Mouse (Mus musculus) layer of hippocampus, postnatal 14 days (tissue): ENCODE results near the gene Xpo5. TPM values are rescaled to one million over a fixed set of nuclear protein-coding genes. Genes with fewer than 3 reads are reported as not detected.
A peak's percentile ranks its signal among the peaks of the same experiment; 100 is the strongest.

ENCODE experiments used
- DNase-seq, 2 experiments: peaks; one replicate each; pipeline ENCODE4 v3.0.0; 2021 to 2022; ENCODE audit warnings: low spot score in 2 of 2, mixed read lengths in 1 of 2
- total RNA-seq, 2 experiments: library from RNA; stranded (reverse); gene quantifications; 2 replicates each; pipeline ENCODE4 v1.2.3; 2021

The Xpo5 gene
- total RNA-seq, 2 experiments from 2014 or later, result 43.8 to 44.4 TPM

GRCm38 (mm10) chr17:46255147-46255546 lies 52.6 kb downstream of the Xpo5 start:
- DNase-seq, result no peak

DNA sequence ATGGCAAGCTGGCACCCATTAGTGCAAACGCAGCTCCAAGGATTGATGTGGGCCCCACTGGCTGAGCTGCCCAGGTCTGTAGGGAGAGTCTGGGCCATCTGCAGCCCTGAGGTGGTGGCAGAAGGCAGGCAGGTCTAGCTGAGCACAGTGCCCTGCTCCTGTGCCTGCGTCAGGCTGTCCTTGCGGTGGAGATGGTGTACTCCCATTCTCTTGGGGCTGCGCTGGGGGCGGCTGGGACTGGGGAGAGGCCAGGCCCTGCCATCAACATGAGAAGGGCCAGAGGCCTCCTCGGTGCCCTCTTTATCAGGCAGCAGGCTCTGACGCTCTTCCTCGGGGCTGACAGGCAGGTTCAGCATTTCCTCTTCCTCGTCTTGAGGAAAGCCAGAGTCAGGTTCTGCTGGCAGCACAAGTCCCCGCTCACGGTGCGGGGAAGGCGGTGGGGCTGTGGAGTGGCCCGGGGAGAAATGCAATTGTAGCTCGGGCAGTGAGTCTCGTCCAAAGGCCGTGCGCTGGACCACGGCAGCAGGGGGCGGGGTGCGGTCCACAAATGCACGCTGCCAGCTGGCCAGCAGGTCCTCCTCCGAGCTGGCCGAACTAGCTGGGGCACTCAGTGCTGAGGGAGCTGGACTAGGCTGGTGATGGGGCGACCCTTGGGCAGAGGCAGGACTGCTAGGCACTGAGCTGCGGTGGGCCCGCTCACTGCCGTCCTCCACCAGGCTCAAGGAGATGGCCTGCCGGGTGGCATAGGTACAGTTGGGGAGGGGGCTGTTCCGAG lies 55.9 kb downstream of the Xpo5 start:
- DNase-seq, result no peak

- no peak for DNase-seq
Measured at GRCm38 (mm10) chr17:46259675-46260074, 57.1 kb downstream of the Xpo5 start.

DNA sequence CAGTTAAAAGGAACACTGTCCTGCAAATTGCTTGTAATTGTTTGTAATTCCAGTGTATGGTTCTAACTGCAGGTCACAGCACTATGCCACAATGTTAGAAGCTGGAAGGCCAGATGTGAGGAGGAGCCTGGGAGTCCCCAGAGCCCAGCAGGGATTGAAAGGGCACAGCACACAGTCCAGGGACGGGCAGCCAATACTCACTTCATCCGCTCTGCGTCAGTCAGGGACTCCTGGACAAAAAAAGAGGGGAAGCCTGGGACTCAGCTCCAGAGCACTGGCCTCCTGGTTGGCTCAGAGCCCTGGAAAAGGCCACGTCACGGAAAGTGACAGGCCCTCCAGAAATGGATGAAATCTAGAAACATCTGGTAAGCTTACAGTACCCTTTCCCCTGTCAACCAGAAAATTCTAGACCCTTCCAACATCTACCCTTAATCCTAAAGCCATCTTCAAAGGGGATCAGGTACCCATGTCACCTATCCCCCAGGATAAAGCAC lies 59.7 kb downstream of the Xpo5 start:
- no peak for DNase-seq

DNA sequence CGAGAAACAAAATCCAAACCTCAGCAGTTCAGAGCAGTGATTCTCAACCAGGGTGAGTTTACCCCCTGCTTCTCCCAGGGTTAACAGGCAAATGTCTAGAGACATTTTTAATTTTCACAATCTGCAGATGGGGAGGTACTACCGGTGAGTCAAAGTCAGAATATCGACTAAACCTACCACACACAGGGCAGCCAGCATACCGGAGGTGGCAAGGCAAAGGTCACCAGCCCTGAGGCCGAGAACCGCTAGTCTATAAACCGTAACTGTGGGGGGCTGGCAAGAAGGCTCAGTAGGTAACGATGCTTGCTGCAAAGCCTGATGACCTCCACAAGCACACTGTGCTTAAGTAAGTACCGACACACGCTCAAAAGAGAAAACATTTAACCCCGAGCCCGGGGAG lies 62.9 kb downstream of the Xpo5 start:
- DNase-seq, result no peak

GRCm38 (mm10) chr17:46265918-46266618 lies 63.5 kb downstream of the Xpo5 start:
- DNase-seq, result peak; percentile 89 to 93

GRCm38 (mm10) chr17:46266986-46267385 lies 64.4 kb downstream of the Xpo5 start:
- no peak for DNase-seq

GRCm38 (mm10) chr17:46267511-46267910 lies 64.9 kb downstream of the Xpo5 start:
- no peak for DNase-seq

- DNase-seq, result no peak
Measured at GRCm38 (mm10) chr17:46268026-46268720, 65.6 kb downstream of the Xpo5 start.

GRCm38 (mm10) chr17:46269771-46270534 lies 67.4 kb downstream of the Xpo5 start:
- no peak for DNase-seq

DNA sequence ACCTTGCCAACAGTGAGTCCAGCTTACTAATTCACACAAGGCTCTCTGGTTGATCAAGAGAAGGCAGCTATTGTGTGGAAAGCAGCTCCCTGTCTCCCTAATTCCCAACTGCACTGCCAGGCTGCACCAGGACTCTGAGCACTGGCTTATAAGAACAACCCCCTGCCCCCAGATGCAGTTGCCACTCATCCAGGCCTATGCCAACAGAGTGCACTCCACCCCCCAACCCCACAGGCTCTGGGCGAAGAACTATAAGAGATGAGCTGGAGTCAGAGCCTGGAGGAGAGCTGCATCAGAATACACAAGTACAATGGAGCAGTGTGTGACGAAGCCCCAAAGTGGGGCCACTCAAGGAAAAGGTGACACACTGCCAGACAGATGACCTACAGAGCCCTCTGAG lies 69.5 kb downstream of the Xpo5 start:
- no peak for DNase-seq

DNA sequence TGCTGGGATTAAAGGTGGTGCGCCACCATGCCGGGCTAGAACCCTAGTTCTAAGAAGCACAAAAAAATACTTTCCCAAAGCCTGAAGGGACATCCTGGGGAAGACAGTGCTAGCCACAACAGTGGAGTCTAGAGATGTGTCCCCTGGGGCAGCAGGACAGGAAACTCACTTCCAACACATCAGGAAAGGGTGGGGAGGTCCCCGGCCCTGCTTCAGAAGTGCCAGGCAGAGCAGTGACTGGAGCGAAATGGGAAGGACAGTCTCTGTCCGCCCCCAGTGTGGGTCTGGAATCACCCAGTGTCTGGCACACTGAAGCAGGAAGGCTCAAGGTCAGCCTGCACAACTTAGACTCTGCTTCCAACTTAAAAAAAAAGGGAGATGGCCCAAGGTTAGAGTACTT lies 70.1 kb downstream of the Xpo5 start:
- DNase-seq, result no peak

- no peak for DNase-seq
Measured at GRCm38 (mm10) chr17:46273803-46274236, 71.2 kb downstream of the Xpo5 start.

DNA sequence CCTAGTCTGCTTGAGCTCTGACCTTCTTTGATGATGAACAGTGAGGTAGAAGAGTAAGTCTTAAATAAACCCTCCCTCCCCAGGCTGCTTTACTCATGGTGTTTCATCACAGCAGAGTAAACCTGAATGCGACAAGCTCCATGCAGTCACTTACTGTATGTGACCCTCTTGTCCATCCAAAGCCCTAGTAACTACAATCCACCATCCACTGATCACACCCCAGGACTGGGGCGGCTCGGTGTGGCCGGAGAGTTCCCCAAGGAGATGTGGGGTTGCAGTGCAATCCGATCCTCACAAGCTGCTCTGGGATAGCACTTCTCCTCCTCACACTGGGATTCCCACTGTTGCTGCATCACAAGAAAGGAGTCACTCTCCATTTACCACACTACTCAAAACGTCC lies 71.9 kb downstream of the Xpo5 start:
- DNase-seq, result no peak

DNA sequence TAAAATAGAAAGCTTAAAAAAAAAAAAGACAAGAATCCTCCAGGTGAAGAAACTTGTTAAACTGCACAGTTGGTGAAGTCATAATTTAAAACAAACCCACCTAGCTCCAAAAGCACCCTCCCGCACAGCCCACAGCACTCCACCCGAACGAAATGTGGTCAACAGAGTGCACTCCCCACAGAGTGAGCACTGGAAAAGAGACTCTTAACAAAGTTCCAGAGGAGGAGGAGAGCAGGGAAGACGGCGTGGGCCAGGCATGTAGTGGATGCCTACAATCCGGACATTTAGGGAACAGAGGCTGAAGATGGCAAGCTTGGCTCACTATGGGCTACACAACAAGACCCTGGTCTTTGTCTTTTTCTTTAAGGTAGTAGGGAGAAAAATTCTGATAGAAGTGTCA lies 72.5 kb downstream of the Xpo5 start:
- no peak for DNase-seq

- no peak for DNase-seq
Measured at GRCm38 (mm10) chr17:46275506-46275905, 72.9 kb downstream of the Xpo5 start.

DNA sequence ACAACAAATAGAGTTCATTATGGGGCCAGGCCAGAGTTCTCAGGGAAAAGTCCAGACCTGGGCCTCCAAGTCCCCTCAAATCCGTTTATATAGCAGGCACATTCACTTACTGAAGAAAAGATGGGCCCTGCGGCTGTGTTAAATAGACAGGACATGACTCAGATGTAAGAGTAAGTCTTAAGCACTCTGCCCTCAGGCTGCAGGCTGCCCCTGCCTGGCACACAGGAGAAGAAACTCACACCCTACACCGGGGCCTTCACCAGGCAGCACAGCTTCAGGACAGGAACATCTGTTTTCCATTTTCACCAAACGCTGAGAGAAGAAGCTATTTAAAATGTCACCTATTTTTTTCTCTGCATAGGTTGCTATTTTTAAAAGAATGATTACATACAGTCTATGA lies 75.0 kb downstream of the Xpo5 start:
- no peak for DNase-seq

GRCm38 (mm10) chr17:46278011-46278765 lies 75.6 kb downstream of the Xpo5 start:
- DNase-seq, result no peak

DNA sequence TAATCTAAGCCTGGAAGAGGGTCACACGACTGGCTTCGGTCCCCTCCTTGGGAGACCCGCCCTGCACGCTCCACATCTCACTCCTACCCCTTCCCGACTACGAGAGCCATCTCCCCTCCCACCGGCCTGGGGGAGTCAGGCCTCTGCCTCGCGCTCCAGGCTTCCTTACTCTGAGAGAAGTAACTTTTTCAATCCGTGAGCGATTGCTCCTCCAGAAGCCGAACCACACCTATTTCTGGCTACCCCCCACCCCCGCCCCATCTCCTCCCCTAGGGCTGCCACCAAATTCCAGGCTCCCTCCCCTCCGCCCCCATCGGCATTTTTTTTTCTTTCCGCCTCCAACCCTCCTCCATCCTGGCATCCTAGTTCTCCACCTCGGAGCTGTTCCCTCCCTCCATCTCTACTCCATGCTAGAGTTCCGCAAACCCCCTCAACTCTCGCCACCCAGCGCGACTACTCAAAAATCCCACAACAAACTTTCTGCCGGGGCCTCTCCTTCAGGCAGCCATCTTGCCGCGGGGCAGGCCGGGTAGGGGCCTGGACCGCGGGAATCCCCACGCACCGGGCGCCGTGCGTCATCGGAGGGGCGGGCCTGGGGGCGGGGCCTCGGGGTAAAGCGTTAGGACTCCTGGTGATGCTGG lies 80.0 kb downstream of the Xpo5 start, which contains the start of gene Tjap1:
TSS of gene Tjap1 (minus strand) at position 544 of the 641 bp plus-strand sequence.
- DNase-seq, result peak; percentile 67 to 83

- DNase-seq, result no peak
Measured at GRCm38 (mm10) chr17:46283140-46283539, 80.6 kb downstream of the Xpo5 start.
